Mouse (Mus musculus): ENCODE data around the gene Tab1.

- TF ChIP-seq MAX (IDR thresholded peaks at IDR 0.05; ENCODE audit: low read depth) (no peak), POLR2A (IDR thresholded peaks at IDR 0.05; ENCODE audit: insufficient read length, low read depth) (no peak), TCF12 (IDR thresholded peaks at IDR 0.05; ENCODE audit: insufficient read depth, poor library complexity, severe bottlenecking) (no peak), USF1 (IDR thresholded peaks at IDR 0.05; ENCODE audit: low read depth) (no peak), CEBPB (IDR thresholded peaks at IDR 0.05; ENCODE audit: insufficient read depth, poor library complexity, severe bottlenecking) (no peak), MYOG (IDR thresholded peaks at IDR 0.05; ENCODE audit: control insufficient read depth in 1 of 3, insufficient read depth in 1 of 3, insufficient read length in 2 of 3, low read depth in 2 of 3) (no peak), POLR2AphosphoS2 (IDR thresholded peaks at IDR 0.05; ENCODE audit: insufficient read length, low read depth) (no peak)
These were observed 10.8 kb downstream of the Tab1 start for GRCm38 (mm10) chr15:80143760-80144159.
